Mouse (Mus musculus): ENCODE data around the gene Fam124b. TPM values are rescaled to one million over a fixed set of nuclear protein-coding genes. Genes with fewer than 3 reads are reported as not detected.

The Fam124b gene
- polyA plus RNA-seq, 1 experiment from 2014 or later = 0.72 TPM

DNA sequence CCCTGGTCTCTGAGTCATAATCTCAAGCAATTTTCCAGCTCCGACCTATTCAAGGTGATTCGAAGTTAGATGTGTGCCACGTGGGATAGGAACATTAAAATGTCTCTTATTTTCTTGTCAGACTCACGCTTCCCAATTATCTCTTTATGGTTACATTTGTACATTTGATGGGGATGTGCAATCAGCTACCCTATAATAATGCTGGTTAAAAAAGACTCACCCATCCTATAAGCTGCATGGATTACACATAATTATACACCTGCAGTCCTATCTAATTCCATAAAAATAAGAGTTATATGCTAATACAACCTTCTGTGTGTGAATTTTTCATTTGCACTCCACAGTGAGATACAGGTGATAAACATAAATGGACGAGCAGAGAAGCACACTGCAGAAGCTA lies 52.9 kb downstream of the Fam124b start:
- WGBS = 87% methylated on average over 5 of the region's 5 CpGs
- Histone ChIP-seq H3K4me2 (replicated peaks) (no peak overlapping the region), H3K27me3 (replicated peaks) (no peaks in the 10 kb centered on the region), H3K9ac (no peak overlapping the region), H3K27ac (no peak overlapping the region), H3K9me3 (no peaks in the 10 kb centered on the region), H3K4me3 (no peak overlapping the region), H3K4me1 (no peaks in the 10 kb centered on the region), H3K36me3 (no peaks in the 10 kb centered on the region)
- no peak for ATAC-seq (ENCODE audit: low FRiP score, low read depth)

DNA sequence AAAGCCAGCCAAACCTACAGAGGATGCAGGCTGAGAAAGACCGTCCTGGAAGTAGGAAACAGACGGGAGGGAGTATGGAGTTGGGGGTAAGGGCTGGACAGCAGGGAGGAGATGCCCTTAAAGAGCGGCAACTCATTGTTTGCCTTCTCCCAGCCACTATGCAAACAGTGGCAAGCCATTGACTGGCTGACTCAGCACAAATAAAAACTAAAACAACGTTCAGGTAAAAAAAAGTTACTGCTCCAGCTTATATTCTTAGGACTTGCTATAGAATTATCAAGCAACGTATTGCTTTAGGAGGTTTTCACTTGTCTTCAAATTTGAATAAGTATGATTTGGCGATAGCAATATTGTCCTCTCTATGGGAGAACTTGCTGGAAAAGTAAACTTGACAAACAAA lies 55.3 kb downstream of the Fam124b start:
- H3K36me3 ChIP-seq = no peaks in the 10 kb centered on the region
- H3K27me3 ChIP-seq (replicated peaks) = no peaks in the 10 kb centered on the region
- no peak overlapping the region for H3K9ac ChIP-seq
- no peaks in the 10 kb centered on the region for H3K4me1 ChIP-seq
- 68% methylated on average over 6 of the region's 6 CpGs for WGBS
- H3K4me3 ChIP-seq = no peak overlapping the region
- no peak overlapping the region for H3K4me2 ChIP-seq (replicated peaks)
- no peak for ATAC-seq (ENCODE audit: low FRiP score, low read depth)
- H3K9me3 ChIP-seq = no peaks in the 10 kb centered on the region
- no peak overlapping the region for H3K27ac ChIP-seq

DNA sequence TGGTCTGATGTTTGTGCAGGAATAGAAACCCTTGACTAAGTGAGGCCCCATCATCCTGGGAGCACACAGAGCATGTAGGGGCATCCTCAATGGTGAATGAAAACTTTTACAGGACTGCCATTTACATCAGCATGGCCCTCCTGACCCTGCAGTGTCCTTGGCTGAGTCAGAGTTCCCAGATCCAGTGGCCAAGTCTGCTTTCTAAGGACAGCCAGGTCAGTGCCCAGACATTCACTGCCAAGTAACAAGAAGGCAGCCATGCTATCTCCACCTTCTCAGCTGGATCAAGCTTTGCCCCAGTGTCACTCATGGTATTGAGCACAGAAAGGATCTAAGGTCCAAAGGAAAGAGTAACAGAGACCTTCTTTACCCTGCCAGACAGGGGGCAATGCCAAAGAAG lies 58.7 kb downstream of the Fam124b start:
- H3K9ac ChIP-seq = no peak overlapping the region
- H3K36me3 ChIP-seq = no peaks in the 10 kb centered on the region
- no peak for ATAC-seq (ENCODE audit: low FRiP score, low read depth)
- no peak overlapping the region for H3K4me3 ChIP-seq
- no peak overlapping the region for H3K27ac ChIP-seq
- H3K27me3 ChIP-seq (replicated peaks) = no peaks in the 10 kb centered on the region
- H3K9me3 ChIP-seq = no peaks in the 10 kb centered on the region
- no peaks in the 10 kb centered on the region for H3K4me1 ChIP-seq
- no peak overlapping the region for H3K4me2 ChIP-seq (replicated peaks)

DNA sequence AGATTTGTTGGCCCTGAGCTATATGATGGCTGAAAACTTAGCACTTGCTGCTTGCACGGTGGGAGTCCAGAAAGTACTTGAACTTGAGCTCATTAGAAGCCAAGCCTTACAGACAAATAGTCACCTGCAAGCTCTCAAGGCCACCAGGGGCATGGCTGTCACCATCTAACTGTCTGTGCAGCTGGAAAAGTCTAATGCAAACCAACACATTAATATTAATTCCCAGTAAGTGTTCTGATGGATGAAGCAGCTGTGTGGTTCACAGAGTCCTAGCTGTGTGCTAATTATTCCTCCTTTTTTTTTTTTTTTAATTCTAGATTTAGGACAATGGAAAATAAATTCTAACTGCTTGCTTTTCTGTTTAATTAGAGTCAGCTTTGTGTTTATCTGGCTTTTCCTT lies 63.4 kb downstream of the Fam124b start:
- WGBS = 81% methylated on average over 1 of the region's 1 CpGs
- Histone ChIP-seq H3K4me3 (no peak overlapping the region), H3K9ac (no peak overlapping the region), H3K27me3 (replicated peaks) (no peaks in the 10 kb centered on the region), H3K36me3 (no peaks in the 10 kb centered on the region), H3K27ac (no peak overlapping the region), H3K9me3 (no peaks in the 10 kb centered on the region), H3K4me2 (replicated peaks) (no peak overlapping the region), H3K4me1 (no peaks in the 10 kb centered on the region)
- no peak for ATAC-seq (ENCODE audit: low FRiP score, low read depth)

DNA sequence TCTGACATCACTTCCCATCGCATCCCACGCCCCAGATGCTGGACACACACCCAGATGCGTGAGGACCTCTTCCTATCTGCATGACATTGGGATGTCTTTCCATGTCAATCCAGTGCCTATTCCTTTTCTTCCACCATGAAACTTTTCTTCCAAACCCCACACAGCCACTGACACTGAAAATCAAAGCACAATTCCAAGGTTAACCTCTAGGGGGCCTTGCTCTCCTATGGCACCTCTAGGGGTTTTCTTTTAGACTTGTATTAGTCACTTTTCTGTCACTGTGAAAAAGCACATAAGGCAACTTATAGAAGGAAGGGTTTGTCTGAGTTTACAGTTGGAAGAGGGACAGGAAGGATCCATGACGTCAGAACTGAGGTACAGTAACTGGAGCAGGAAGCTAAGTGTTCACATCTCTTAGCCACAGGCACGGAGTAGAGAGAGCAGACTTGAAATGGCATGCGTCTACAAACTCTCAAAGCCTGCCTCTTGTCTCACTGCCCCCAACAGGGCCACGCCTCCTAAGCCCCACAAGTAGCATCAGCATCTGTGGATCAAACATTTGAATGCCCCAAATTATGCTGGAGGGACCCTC lies 65.1 kb downstream of the Fam124b start:
- Histone ChIP-seq H3K27me3 (replicated peaks) (no peaks in the 10 kb centered on the region), H3K4me3 (no peak overlapping the region), H3K9ac (no peak overlapping the region), H3K4me2 (replicated peaks) (no peak overlapping the region), H3K27ac (no peak overlapping the region), H3K36me3 (no peaks in the 10 kb centered on the region), H3K9me3 (no peaks in the 10 kb centered on the region), H3K4me1 (no peaks in the 10 kb centered on the region)
- no peak for ATAC-seq (ENCODE audit: low FRiP score, low read depth)
- WGBS = 88% methylated on average over 7 of the region's 7 CpGs

DNA sequence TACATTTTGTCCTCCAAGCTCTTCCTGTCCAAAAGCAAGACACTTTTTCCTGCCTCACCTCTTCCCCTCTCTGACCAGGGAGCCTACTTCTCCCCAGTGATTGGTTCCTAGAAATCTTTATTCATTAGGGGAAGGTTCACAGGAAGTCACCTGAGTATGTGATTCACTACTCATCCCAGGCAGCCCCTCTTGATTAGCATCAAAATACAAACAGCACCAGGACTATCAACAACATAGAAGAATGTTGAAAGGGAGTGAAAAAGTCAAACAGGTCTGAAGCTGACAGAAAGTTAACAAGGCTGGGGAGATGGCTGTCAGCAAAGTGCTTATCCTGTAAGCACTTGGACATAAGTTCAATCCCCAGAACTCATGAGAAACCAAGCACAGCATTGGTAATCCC lies 67.6 kb downstream of the Fam124b start:
- no peak overlapping the region for H3K4me2 ChIP-seq (replicated peaks)
- ATAC-seq (ENCODE audit: low FRiP score, low read depth) = no peak
- no peak overlapping the region for H3K27ac ChIP-seq
- H3K9ac ChIP-seq = no peak overlapping the region
- H3K4me3 ChIP-seq = no peak overlapping the region
- no peaks in the 10 kb centered on the region for H3K36me3 ChIP-seq
- H3K4me1 ChIP-seq = no peaks in the 10 kb centered on the region
- no peaks in the 10 kb centered on the region for H3K9me3 ChIP-seq
- H3K27me3 ChIP-seq (replicated peaks) = no peaks in the 10 kb centered on the region

Other genes starting within 250 kb of the Fam124b start
- 29.6 and 33.1 TPM in 2 replicates for gene Cul3, start 122.0 kb upstream of the Fam124b start, polyA plus RNA-seq (2016; fragmentation: Nextera tagmentation; extraction: Ambion mirVana)
- not detected in 2 replicates for gene Gm45261, start 243.0 kb upstream of the Fam124b start, polyA plus RNA-seq (2016; fragmentation: Nextera tagmentation; extraction: Ambion mirVana)